Mouse (Mus musculus) stomach, embryonic 16.5 days (tissue): ENCODE results near the gene Zfp385b. TPM values are rescaled to one million over a fixed set of nuclear protein-coding genes. Genes with fewer than 3 reads are reported as not detected.

Experiments
- ATAC-seq: fragments of 200-750 bp; cut with Nextera tagmentation; 2 replicates; pipeline ENCODE4 v1.8.0; 2017; ENCODE audit warnings: moderate number of reproducible peaks, moderate TSS enrichment; ENCODE audit not compliant: insufficient read depth, low FRiP score
- H3K27ac ChIP-seq: fragments of 300-500 bp; sonication (generic); 2 replicates; pipeline ENCODE4 v1.5.1; 2014; ENCODE audit warnings: low read length
- H3K27me3 ChIP-seq: fragments of 300-500 bp; sonication (generic); 2 replicates; pipeline ENCODE4 v1.6.1; 2014; ENCODE audit warnings: low read length, control low read depth, mixed read lengths; ENCODE audit not compliant: control insufficient read depth, insufficient read depth
- H3K36me3 ChIP-seq: fragments of 300-500 bp; sonication (generic); 2 replicates; pipeline ENCODE4 v1.6.1; 2014; ENCODE audit warnings: low read length; ENCODE audit not compliant: control insufficient read depth, insufficient read depth
- H3K4me1 ChIP-seq: fragments of 300-500 bp; sonication (generic); 2 replicates; pipeline ENCODE4 v1.6.1; 2014; ENCODE audit warnings: low read length, control low read depth, mixed read lengths; ENCODE audit not compliant: control insufficient read depth, insufficient read depth
- H3K4me2 ChIP-seq: fragments of 300-500 bp; sonication (generic); 2 replicates; pipeline ENCODE4 v1.6.1; 2014; ENCODE audit warnings: low read depth, low read length, mixed read lengths
- H3K4me3 ChIP-seq: fragments of 300-500 bp; sonication (generic); replicated peaks from 2 replicates; pipeline ENCODE4 v1.5.1; 2014; ENCODE audit warnings: mild to moderate bottlenecking, low read length
- H3K9ac ChIP-seq: fragments of 300-500 bp; sonication (generic); 2 replicates; pipeline ENCODE4 v1.6.1; 2014; ENCODE audit warnings: low read length
- H3K9me3 ChIP-seq: fragments of 300-500 bp; sonication (generic); replicated peaks from 2 replicates; pipeline ENCODE4 v1.6.1; 2016; ENCODE audit warnings: low read length, control low read depth; ENCODE audit not compliant: control insufficient read depth
- WGBS: fragments of 180-500 bp; shearing (Covaris S2); extraction: QIAGEN DNeasy Blood & Tissue Kit; methylation state at CpG from one replicate; pipeline ENCODE4 v1.1.7; 2014; 5-methylcytosine and 5-hydroxymethylcytosine counted together
- polyA plus RNA-seq: library from polyadenylated mRNA; unstranded; fragments of >200 nt; fragmentation: Nextera tagmentation; extraction: Ambion mirVana; gene quantifications from 2 replicates; pipeline ENCODE4 v1.2.1, GENCODE M21; 2015

The Zfp385b gene
- polyA plus RNA-seq, 1 experiment from 2014 or later: 5.6 TPM

- H3K9me3 ChIP-seq: no peaks in the 10 kb centered on the region
- no peaks in the 10 kb centered on the region for H3K36me3 ChIP-seq
- no peaks in the 10 kb centered on the region for H3K27me3 ChIP-seq
- no peak overlapping the region for H3K27ac ChIP-seq
- no peak overlapping the region for H3K4me3 ChIP-seq
- no peak overlapping the region for H3K4me2 ChIP-seq
- H3K9ac ChIP-seq: no peak overlapping the region
- ATAC-seq: no peak
- WGBS: 80% methylated on average over 5 of the region's 5 CpGs
- H3K4me1 ChIP-seq: no peaks in the 10 kb centered on the region
Observed at GRCm38 (mm10) chr2:77801009-77801408, 18.4 kb downstream of the Zfp385b start.

GRCm38 (mm10) chr2:77797233-77797632 lies 22.2 kb downstream of the Zfp385b start:
- Histone ChIP-seq H3K4me3 (no peak overlapping the region), H3K9ac (no peak overlapping the region), H3K4me1 (no peaks in the 10 kb centered on the region), H3K36me3 (no peaks in the 10 kb centered on the region), H3K27ac (no peak overlapping the region), H3K4me2 (no peak overlapping the region), H3K27me3 (no peaks in the 10 kb centered on the region), H3K9me3 (no peaks in the 10 kb centered on the region)
- WGBS: 70% methylated on average over 5 of the region's 5 CpGs
- no peak for ATAC-seq

- no peaks in the 10 kb centered on the region for H3K9me3 ChIP-seq
- H3K4me2 ChIP-seq: no peak overlapping the region
- H3K36me3 ChIP-seq: no peaks in the 10 kb centered on the region
- H3K27me3 ChIP-seq: no peaks in the 10 kb centered on the region
- no peak overlapping the region for H3K27ac ChIP-seq
- H3K4me1 ChIP-seq: no peaks in the 10 kb centered on the region
- no peak overlapping the region for H3K4me3 ChIP-seq
- WGBS: 67% methylated on average over 8 of the region's 8 CpGs
- no peak for ATAC-seq
- no peak overlapping the region for H3K9ac ChIP-seq
Observed at GRCm38 (mm10) chr2:77795859-77796552, 23.4 kb downstream of the Zfp385b start.

- H3K4me2 ChIP-seq: no peak overlapping the region
- H3K9me3 ChIP-seq: no peaks in the 10 kb centered on the region
- no peaks in the 10 kb centered on the region for H3K27me3 ChIP-seq
- no peak overlapping the region for H3K27ac ChIP-seq
- H3K4me3 ChIP-seq: no peak overlapping the region
- ATAC-seq: no peak
- H3K36me3 ChIP-seq: no peaks in the 10 kb centered on the region
- H3K4me1 ChIP-seq: no peaks in the 10 kb centered on the region
- 63% methylated on average over 4 of the region's 4 CpGs for WGBS
- H3K9ac ChIP-seq: no peak overlapping the region
Observed at GRCm38 (mm10) chr2:77790846-77791245, 28.6 kb downstream of the Zfp385b start.

- 64% methylated on average over 9 of the region's 9 CpGs for WGBS
- no peaks in the 10 kb centered on the region for H3K36me3 ChIP-seq
- H3K9me3 ChIP-seq: no peaks in the 10 kb centered on the region
- no peak overlapping the region for H3K9ac ChIP-seq
- H3K27me3 ChIP-seq: no peaks in the 10 kb centered on the region
- H3K4me2 ChIP-seq: no peak overlapping the region
- H3K4me3 ChIP-seq: no peak overlapping the region
- no peaks in the 10 kb centered on the region for H3K4me1 ChIP-seq
- H3K27ac ChIP-seq: no peak overlapping the region
- ATAC-seq: no peak
Observed at GRCm38 (mm10) chr2:77790295-77790694, 29.1 kb downstream of the Zfp385b start.

- Histone ChIP-seq H3K36me3 (no peaks in the 10 kb centered on the region), H3K9me3 (no peaks in the 10 kb centered on the region), H3K9ac (no peak overlapping the region), H3K4me2 (0 out of 2 replicates have a peak overlapping the region, but pooled peaks have one; percentile 9), H3K27ac (no peak overlapping the region), H3K27me3 (no peaks in the 10 kb centered on the region), H3K4me3 (no peak overlapping the region), H3K4me1 (peaks cover 10% of the 10 kb centered on the region; the same call in 1 of the 2 replicates)
- WGBS: 39% methylated on average over 7 of the region's 7 CpGs
- 0 out of 2 replicates have a peak, but pooled peaks have one; percentile 62 for ATAC-seq
Observed at GRCm38 (mm10) chr2:77781390-77781789, 38.0 kb downstream of the Zfp385b start.

GRCm38 (mm10) chr2:77777781-77778180 lies 41.7 kb downstream of the Zfp385b start:
- 31% methylated on average over 6 of the region's 6 CpGs for WGBS
- Histone ChIP-seq H3K36me3 (no peaks in the 10 kb centered on the region), H3K27me3 (no peaks in the 10 kb centered on the region), H3K9ac (no peak overlapping the region), H3K9me3 (no peaks in the 10 kb centered on the region), H3K4me2 (no peak overlapping the region), H3K4me1 (peaks cover 10% of the 10 kb centered on the region; the same call in 1 of the 2 replicates), H3K4me3 (no peak overlapping the region), H3K27ac (no peak overlapping the region)
- ATAC-seq: no peak

- no peak overlapping the region for H3K9ac ChIP-seq
- H3K36me3 ChIP-seq: no peaks in the 10 kb centered on the region
- H3K4me3 ChIP-seq: no peak overlapping the region
- H3K27ac ChIP-seq: no peak overlapping the region
- 54% methylated on average over 10 of the region's 10 CpGs for WGBS
- peaks cover 10% of the 10 kb centered on the region; the same call in 1 of the 2 replicates for H3K4me1 ChIP-seq
- no peak for ATAC-seq
- H3K27me3 ChIP-seq: no peaks in the 10 kb centered on the region
- H3K9me3 ChIP-seq: no peaks in the 10 kb centered on the region
- no peak overlapping the region; the same call in 1 of the 2 replicates for H3K4me2 ChIP-seq
Observed at GRCm38 (mm10) chr2:77777047-77777686, 42.3 kb downstream of the Zfp385b start.

- Histone ChIP-seq H3K4me1 (peaks cover 10% of the 10 kb centered on the region; the same call in 1 of the 2 replicates), H3K4me3 (no peak overlapping the region), H3K4me2 (no peak overlapping the region), H3K36me3 (no peaks in the 10 kb centered on the region), H3K27ac (no peak overlapping the region), H3K9ac (no peak overlapping the region), H3K27me3 (no peaks in the 10 kb centered on the region), H3K9me3 (no peaks in the 10 kb centered on the region)
- 76% methylated on average over 15 of the region's 15 CpGs for WGBS
- no peak for ATAC-seq
Observed at GRCm38 (mm10) chr2:77775247-77775880, 44.1 kb downstream of the Zfp385b start.
